Mouse (Mus musculus): Measurements from ENCODE around the gene Fyb2. TPM values are rescaled to one million over a fixed set of nuclear protein-coding genes. Genes with fewer than 3 reads are reported as not detected.

Gene Fyb2
- 0.74 TPM for polyA plus RNA-seq (2015; fragmentation: Illumina TruSeq; extraction: RNeasy Lipid Tissue Mini Kit (QIAGEN cat#74804); ENCODE audit: low read depth, low replicate concordance)

GRCm38 (mm10) chr4:104913291-104914129 lies at the start of gene Fyb2:
TSS of gene Fyb2 (plus strand) at chr4:104913456.

GRCm38 (mm10) chr4:104876323-104876722 lies 36.9 kb upstream of the Fyb2 start, which contains the start of gene C8a:
TSS of gene C8a (minus strand) at chr4:104876398.

Other genes with a start within 250 kb of the Fyb2 start
- not detected for gene C8b, start 147.1 kb upstream of the Fyb2 start, polyA plus RNA-seq (2015; fragmentation: Illumina TruSeq; extraction: RNeasy Lipid Tissue Mini Kit (QIAGEN cat#74804); ENCODE audit: low read depth, low replicate concordance)
- gene Gm17662, start 56.1 kb upstream of the Fyb2 start, polyA plus RNA-seq (2015; fragmentation: Illumina TruSeq; extraction: RNeasy Lipid Tissue Mini Kit (QIAGEN cat#74804); ENCODE audit: low read depth, low replicate concordance) = not detected
- gene C8a, start 37.1 kb upstream of the Fyb2 start, polyA plus RNA-seq (2015; fragmentation: Illumina TruSeq; extraction: RNeasy Lipid Tissue Mini Kit (QIAGEN cat#74804); ENCODE audit: low read depth, low replicate concordance) = not detected
- gene Prkaa2, start 196.4 kb downstream of the Fyb2 start, polyA plus RNA-seq (2015; fragmentation: Illumina TruSeq; extraction: RNeasy Lipid Tissue Mini Kit (QIAGEN cat#74804); ENCODE audit: low read depth, low replicate concordance) = 16.3 TPM
- gene Plpp3, start 243.9 kb downstream of the Fyb2 start, polyA plus RNA-seq (2015; fragmentation: Illumina TruSeq; extraction: RNeasy Lipid Tissue Mini Kit (QIAGEN cat#74804); ENCODE audit: low read depth, low replicate concordance) = 178 TPM